Mouse (Mus musculus): ENCODE results near the gene Stk32b. TPM values are rescaled to one million over a fixed set of nuclear protein-coding genes. Genes with fewer than 3 reads are reported as not detected.

Gene Stk32b
- polyA plus RNA-seq, 1 experiment, result not detected

- no peak overlapping the region for H3K4me3 ChIP-seq
- no peaks in the 10 kb centered on the region for H3K27me3 ChIP-seq (ENCODE audit: control insufficient read depth, insufficient read depth, insufficient read length)
- H3K4me2 ChIP-seq (ENCODE audit: low read depth), result no peak overlapping the region
- H3K36me3 ChIP-seq (ENCODE audit: control insufficient read depth, insufficient read depth), result no peaks in the 10 kb centered on the region
- H3K79me2 ChIP-seq (ENCODE audit: control insufficient read depth, insufficient read depth), result no peaks in the 10 kb centered on the region
- TF ChIP-seq USF1 (IDR thresholded peaks at IDR 0.05; ENCODE audit: low read depth) (no peak), POLR2AphosphoS2 (IDR thresholded peaks at IDR 0.05; ENCODE audit: insufficient read length, low read depth) (no peak), CEBPB (IDR thresholded peaks at IDR 0.05; ENCODE audit: insufficient read depth, poor library complexity, severe bottlenecking) (no peak), REST (IDR thresholded peaks at IDR 0.05; ENCODE audit: insufficient read depth, insufficient read length) (no peak), TCF12 (IDR thresholded peaks at IDR 0.05; ENCODE audit: insufficient read depth, poor library complexity, severe bottlenecking) (no peak), MAX (IDR thresholded peaks at IDR 0.05; ENCODE audit: low read depth) (no peak), E2F4 (IDR thresholded peaks at IDR 0.05; ENCODE audit: insufficient read depth) (no peak), POLR2A (IDR thresholded peaks at IDR 0.05; ENCODE audit: insufficient read length, low read depth) (no peak), TCF3 (IDR thresholded peaks at IDR 0.05; ENCODE audit: insufficient read length, low read depth) (no peak), SRF (IDR thresholded peaks at IDR 0.05; ENCODE audit: control insufficient read depth, insufficient read length, low read depth) (no peak), MYOG (IDR thresholded peaks at IDR 0.05; ENCODE audit: control insufficient read depth in 1 of 3, insufficient read depth in 1 of 3, insufficient read length in 2 of 3, low read depth in 2 of 3) (no peak)
- H3ac ChIP-seq (ENCODE audit: control insufficient read depth, insufficient read length), result no peak overlapping the region
Observed at GRCm38 (mm10) chr5:37627437-37628163, 89.4 kb downstream of the Stk32b start.

- Histone ChIP-seq H3K27me3 (ENCODE audit: control insufficient read depth, insufficient read depth, insufficient read length) (no peaks in the 10 kb centered on the region), H3K4me3 (no peak overlapping the region), H3ac (ENCODE audit: control insufficient read depth, insufficient read length) (no peak overlapping the region), H3K36me3 (ENCODE audit: control insufficient read depth, insufficient read depth) (no peaks in the 10 kb centered on the region), H3K79me2 (ENCODE audit: control insufficient read depth, insufficient read depth) (no peaks in the 10 kb centered on the region), H3K4me2 (ENCODE audit: low read depth) (no peak overlapping the region)
- TF ChIP-seq POLR2AphosphoS2 (IDR thresholded peaks at IDR 0.05; ENCODE audit: insufficient read length, low read depth) (no peak), CEBPB (IDR thresholded peaks at IDR 0.05; ENCODE audit: insufficient read depth, poor library complexity, severe bottlenecking) (no peak), MYOD1 (IDR thresholded peaks at IDR 0.05; ENCODE audit: control insufficient read depth in 1 of 3, insufficient read length in 2 of 3, low read depth in 2 of 3) (no peak), MYOG (IDR thresholded peaks at IDR 0.05; ENCODE audit: control insufficient read depth in 1 of 3, insufficient read depth in 1 of 3, insufficient read length in 2 of 3, low read depth in 2 of 3) (no peak), POLR2A (IDR thresholded peaks at IDR 0.05; ENCODE audit: insufficient read length, low read depth) (no peak), USF1 (IDR thresholded peaks at IDR 0.05; ENCODE audit: low read depth) (no peak), MAX (IDR thresholded peaks at IDR 0.05; ENCODE audit: low read depth) (no peak), TCF3 (IDR thresholded peaks at IDR 0.05; ENCODE audit: insufficient read length, low read depth) (no peak), TCF12 (IDR thresholded peaks at IDR 0.05; ENCODE audit: insufficient read depth, poor library complexity, severe bottlenecking) (no peak), REST (IDR thresholded peaks at IDR 0.05; ENCODE audit: insufficient read depth, insufficient read length) (no peak), E2F4 (IDR thresholded peaks at IDR 0.05; ENCODE audit: insufficient read depth) (no peak), SRF (IDR thresholded peaks at IDR 0.05; ENCODE audit: control insufficient read depth, insufficient read length, low read depth) (no peak)
Observed at GRCm38 (mm10) chr5:37611874-37612273, 105.1 kb downstream of the Stk32b start.

GRCm38 (mm10) chr5:37599566-37599965 lies 117.4 kb downstream of the Stk32b start:
- Histone ChIP-seq H3K27me3 (ENCODE audit: control insufficient read depth, insufficient read depth, insufficient read length) (no peaks in the 10 kb centered on the region), H3ac (ENCODE audit: control insufficient read depth, insufficient read length) (no peak overlapping the region), H3K4me3 (no peak overlapping the region), H3K36me3 (ENCODE audit: control insufficient read depth, insufficient read depth) (no peaks in the 10 kb centered on the region), H3K79me2 (ENCODE audit: control insufficient read depth, insufficient read depth) (no peaks in the 10 kb centered on the region), H3K4me2 (ENCODE audit: low read depth) (no peak overlapping the region)
- TF ChIP-seq CEBPB (IDR thresholded peaks at IDR 0.05; ENCODE audit: insufficient read depth, poor library complexity, severe bottlenecking), result no peak
- TF ChIP-seq TCF12 (IDR thresholded peaks at IDR 0.05; ENCODE audit: insufficient read depth, poor library complexity, severe bottlenecking), result no peak
- TF ChIP-seq MAX (IDR thresholded peaks at IDR 0.05; ENCODE audit: low read depth), result no peak
- no peak for TF ChIP-seq POLR2AphosphoS2 (IDR thresholded peaks at IDR 0.05; ENCODE audit: insufficient read length, low read depth)
- no peak for TF ChIP-seq SRF (IDR thresholded peaks at IDR 0.05; ENCODE audit: control insufficient read depth, insufficient read length, low read depth)
- no peak for TF ChIP-seq REST (IDR thresholded peaks at IDR 0.05; ENCODE audit: insufficient read depth, insufficient read length)
- no peak for TF ChIP-seq POLR2A (IDR thresholded peaks at IDR 0.05; ENCODE audit: insufficient read length, low read depth)
- no peak for TF ChIP-seq E2F4 (IDR thresholded peaks at IDR 0.05; ENCODE audit: insufficient read depth)
- no peak for TF ChIP-seq MYOG (IDR thresholded peaks at IDR 0.05; ENCODE audit: control insufficient read depth in 1 of 3, insufficient read depth in 1 of 3, insufficient read length in 2 of 3, low read depth in 2 of 3)
- no peak for TF ChIP-seq MYOD1 (IDR thresholded peaks at IDR 0.05; ENCODE audit: control insufficient read depth in 1 of 3, insufficient read length in 2 of 3, low read depth in 2 of 3)
- no peak for TF ChIP-seq USF1 (IDR thresholded peaks at IDR 0.05; ENCODE audit: low read depth)
- TF ChIP-seq TCF3 (IDR thresholded peaks at IDR 0.05; ENCODE audit: insufficient read length, low read depth), result no peak

GRCm38 (mm10) chr5:37598271-37598670 lies 118.7 kb downstream of the Stk32b start:
- Histone ChIP-seq H3K27me3 (ENCODE audit: control insufficient read depth, insufficient read depth, insufficient read length) (no peaks in the 10 kb centered on the region), H3K4me2 (ENCODE audit: low read depth) (no peak overlapping the region), H3K36me3 (ENCODE audit: control insufficient read depth, insufficient read depth) (no peaks in the 10 kb centered on the region), H3K4me3 (no peak overlapping the region), H3K79me2 (ENCODE audit: control insufficient read depth, insufficient read depth) (no peaks in the 10 kb centered on the region), H3ac (ENCODE audit: control insufficient read depth, insufficient read length) (no peak overlapping the region)
- TF ChIP-seq POLR2A (IDR thresholded peaks at IDR 0.05; ENCODE audit: insufficient read length, low read depth), result no peak
- TF ChIP-seq TCF12 (IDR thresholded peaks at IDR 0.05; ENCODE audit: insufficient read depth, poor library complexity, severe bottlenecking), result no peak
- TF ChIP-seq CEBPB (IDR thresholded peaks at IDR 0.05; ENCODE audit: insufficient read depth, poor library complexity, severe bottlenecking), result no peak
- no peak for TF ChIP-seq POLR2AphosphoS2 (IDR thresholded peaks at IDR 0.05; ENCODE audit: insufficient read length, low read depth)
- no peak for TF ChIP-seq SRF (IDR thresholded peaks at IDR 0.05; ENCODE audit: control insufficient read depth, insufficient read length, low read depth)

Data from myocyte (in vitro differentiated cells).